Comparison of ENCODE assay signal across 9 mouse cellular contexts in the genomic region with DNA sequence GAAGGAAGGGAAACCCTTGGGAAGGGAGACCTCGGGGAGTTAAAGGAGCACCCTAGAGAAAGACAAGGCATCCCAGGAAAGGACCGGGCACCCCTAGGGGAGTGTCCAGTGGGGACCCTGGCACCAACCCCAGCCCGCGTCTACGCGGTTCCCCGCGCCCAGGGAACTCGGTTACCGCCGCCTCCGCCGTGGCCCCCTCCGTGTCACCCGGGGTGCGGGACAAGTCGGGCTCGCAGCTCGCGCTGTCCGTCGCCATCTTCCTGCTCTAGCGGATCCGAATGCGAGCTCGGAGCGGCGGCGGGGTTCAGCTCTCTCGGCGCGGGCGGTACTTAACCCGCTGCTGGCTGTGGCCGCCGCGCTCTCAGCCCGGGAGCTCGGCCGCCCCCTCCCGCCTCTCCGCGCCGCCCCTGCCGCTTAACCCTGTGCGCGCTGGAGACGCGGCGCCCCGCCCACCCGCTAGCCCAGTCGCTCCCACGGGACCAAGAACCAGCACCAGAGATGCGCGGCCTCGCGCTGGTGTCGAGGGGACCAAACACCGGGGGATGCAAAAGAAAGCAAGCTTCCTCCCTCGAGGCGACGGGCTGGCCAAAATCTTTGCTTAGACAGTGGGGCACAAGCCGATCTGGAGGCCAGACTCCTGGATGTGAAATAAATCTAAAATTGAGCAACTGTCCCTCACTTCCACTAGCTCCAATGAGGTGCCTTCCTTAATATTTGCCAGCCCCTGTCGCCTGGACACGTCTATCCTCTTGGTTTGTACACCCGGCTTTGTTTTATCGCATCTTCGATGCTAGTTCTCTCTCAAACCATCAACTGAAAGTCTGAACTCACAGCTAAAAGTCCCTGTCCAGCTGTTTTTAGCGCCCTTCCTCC. TPM values are rescaled to one million over a fixed set of nuclear protein-coding genes. Genes with fewer than 3 reads are reported as not detected.
A peak's percentile ranks its signal among the peaks of the same experiment; 100 is the strongest.
DNase-seq lines count a peak whose midpoint lies in the region; ATAC-seq and TF ChIP-seq lines count a peak whose summit lies in the region.
"Had no signal": no experiment of that assay in that cellular context is flagged by ENCODE, and none has a peak within 500 bp of the region (broad histone marks: within the 10 kb centered on the region; RNA-seq: fewer than 3 reads in every experiment).

A gene (minus strand): TSS at position 364 of the 873 bp plus-strand sequence.

- peak; percentile 91 for ATAC-seq in embryonic facial prominence, embryonic 15.5 days (ENCODE audit: insufficient number of reproducible peaks, low FRiP score, low TSS enrichment, low read depth)
- peak; percentile 94 for ATAC-seq in kidney, embryonic 14.5 days (ENCODE audit: low FRiP score, low TSS enrichment)
- ATAC-seq in limb, embryonic 15.5 days (ENCODE audit: insufficient number of reproducible peaks, low FRiP score, low TSS enrichment, low read depth): peak; percentile 87
- peak; percentile 93 for ATAC-seq in midbrain, postnatal 0 days (ENCODE audit: low FRiP score)

- no peak for DNase-seq in thymus, adult 2 months
- no peak for DNase-seq in thymus, postnatal 0 days (ENCODE audit: low spot score)
- no peak for DNase-seq in heart, embryonic 10.5 days (ENCODE audit: low spot score)
- peak; percentile 79 for DNase-seq in midbrain, postnatal 0 days (ENCODE audit: low spot score)
- peak; percentile 50 for DNase-seq in testis, postnatal 14 days (ENCODE audit: low spot score)

- H3K27ac ChIP-seq in thymus, adult 2 months (ENCODE audit: control insufficient read depth, insufficient read depth, low read length): no peak within 1 kb of the TSS
- 0 out of 2 replicates have a peak within 1 kb of the TSS, but pooled peaks have one; percentile 60 for H3K27ac ChIP-seq in embryonic facial prominence, embryonic 15.5 days (replicated peaks)
- peak within 1 kb of the TSS; percentile 88 for H3K27ac ChIP-seq in heart, embryonic 10.5 days
- no peak within 1 kb of the TSS for H3K27ac ChIP-seq in kidney, embryonic 14.5 days (ENCODE audit: low read depth, low read length)
- peak within 1 kb of the TSS; percentile 69 for H3K27ac ChIP-seq in limb, embryonic 15.5 days
- peak within 1 kb of the TSS; percentile 91 for H3K27ac ChIP-seq in midbrain, postnatal 0 days (ENCODE audit: low read depth, low read length)

- 6% methylated on average over 70 of the region's 70 CpGs for WGBS in thymus, adult 2 months
- WGBS in embryonic facial prominence, embryonic 15.5 days: 1% methylated on average over 70 of the region's 70 CpGs
- under 1% methylated on average over 70 of the region's 70 CpGs for WGBS in heart, embryonic 10.5 days
- 2% methylated on average over 53 of the region's 70 CpGs for WGBS in kidney, embryonic 14.5 days
- 1% methylated on average over 70 of the region's 70 CpGs for WGBS in limb, embryonic 15.5 days
- WGBS in midbrain, postnatal 0 days: under 1% methylated on average over 67 of the region's 70 CpGs

- H3K27me3 ChIP-seq in thymus, adult 2 months (ENCODE audit: control insufficient read depth, insufficient read depth, low read length): no peaks in the 10 kb centered on the region; the same call in 1 of the 2 replicates
- H3K27me3 ChIP-seq in embryonic facial prominence, embryonic 15.5 days: peaks cover 9% of the 10 kb centered on the region
- H3K27me3 ChIP-seq in heart, embryonic 10.5 days (ENCODE audit: insufficient read depth, poor library complexity, severe bottlenecking): 0 out of 2 replicates have a peak, but pooled peaks cover 9% of the 10 kb centered on the region
- H3K27me3 ChIP-seq in kidney, embryonic 14.5 days (ENCODE audit: control insufficient read depth, insufficient read depth, low read length): no peaks in the 10 kb centered on the region; the same call in 1 of the 2 replicates
- no peaks in the 10 kb centered on the region for H3K27me3 ChIP-seq in limb, embryonic 15.5 days
- no peaks in the 10 kb centered on the region for H3K27me3 ChIP-seq in midbrain, postnatal 0 days (ENCODE audit: insufficient read depth, low read length)
- H3K27me3 ChIP-seq: CH12.LX had no signal

- H3K36me3 ChIP-seq in thymus, adult 2 months (ENCODE audit: control insufficient read depth, insufficient read depth, low read length): no peaks in the 10 kb centered on the region
- no peaks in the 10 kb centered on the region for H3K36me3 ChIP-seq in embryonic facial prominence, embryonic 15.5 days
- H3K36me3 ChIP-seq in heart, embryonic 10.5 days: no peaks in the 10 kb centered on the region
- H3K36me3 ChIP-seq in kidney, embryonic 14.5 days (ENCODE audit: control insufficient read depth, insufficient read depth, low read length): no peaks in the 10 kb centered on the region
- H3K36me3 ChIP-seq in limb, embryonic 15.5 days: no peaks in the 10 kb centered on the region
- no peaks in the 10 kb centered on the region for H3K36me3 ChIP-seq in midbrain, postnatal 0 days (ENCODE audit: insufficient read depth, low read length)

- H3K4me1 ChIP-seq in thymus, adult 2 months (replicated peaks; ENCODE audit: control insufficient read depth, insufficient read depth, low read length): no peaks in the 10 kb centered on the region
- H3K4me1 ChIP-seq in embryonic facial prominence, embryonic 15.5 days: peaks cover 14% of the 10 kb centered on the region; the same call in 1 of the 2 replicates
- peaks cover 11% of the 10 kb centered on the region for H3K4me1 ChIP-seq in heart, embryonic 10.5 days
- peaks cover 4% of the 10 kb centered on the region; the same call in 1 of the 2 replicates for H3K4me1 ChIP-seq in kidney, embryonic 14.5 days (ENCODE audit: control insufficient read depth, insufficient read depth, low read length)
- H3K4me1 ChIP-seq in limb, embryonic 15.5 days: peaks cover 17% of the 10 kb centered on the region
- H3K4me1 ChIP-seq in midbrain, postnatal 0 days (ENCODE audit: insufficient read depth, low read length): peaks cover 3% of the 10 kb centered on the region; the same call in 1 of the 2 replicates

- H3K4me2 ChIP-seq in embryonic facial prominence, embryonic 15.5 days (replicated peaks): peak within 1 kb of the TSS; percentile 82
- peak within 1 kb of the TSS; percentile 94 for H3K4me2 ChIP-seq in kidney, embryonic 14.5 days (replicated peaks; ENCODE audit: low read depth, low read length)
- H3K4me2 ChIP-seq in limb, embryonic 15.5 days: peak within 1 kb of the TSS; percentile 90
- peak within 1 kb of the TSS; percentile 72 for H3K4me2 ChIP-seq in midbrain, postnatal 0 days (ENCODE audit: low read depth, low read length, poor library complexity, severe bottlenecking)

- H3K9me3 ChIP-seq in embryonic facial prominence, embryonic 15.5 days (replicated peaks): no peaks in the 10 kb centered on the region
- no peaks in the 10 kb centered on the region for H3K9me3 ChIP-seq in heart, embryonic 10.5 days
- H3K9me3 ChIP-seq in kidney, embryonic 14.5 days (ENCODE audit: control insufficient read depth, low read length): no peaks in the 10 kb centered on the region; the same call in 1 of the 2 replicates
- no peaks in the 10 kb centered on the region for H3K9me3 ChIP-seq in limb, embryonic 15.5 days
- H3K9me3 ChIP-seq in midbrain, postnatal 0 days (ENCODE audit: low read length): no peaks in the 10 kb centered on the region

- H3K4me3 ChIP-seq in thymus, adult 2 months (ENCODE audit: control insufficient read depth, insufficient read depth, low read length): peak within 1 kb of the TSS; percentile 9; the same call in 1 of the 2 replicates
- H3K4me3 ChIP-seq in embryonic facial prominence, embryonic 15.5 days (replicated peaks): peak within 1 kb of the TSS; percentile 82
- H3K4me3 ChIP-seq in heart, embryonic 10.5 days: peak within 1 kb of the TSS; percentile 86
- peak within 1 kb of the TSS; percentile 78 for H3K4me3 ChIP-seq in kidney, embryonic 14.5 days (ENCODE audit: low read length)
- H3K4me3 ChIP-seq in limb, embryonic 15.5 days: peak within 1 kb of the TSS; percentile 80
- peak within 1 kb of the TSS; percentile 94 for H3K4me3 ChIP-seq in midbrain, postnatal 0 days (ENCODE audit: low read depth, low read length)

- no peak for TF ChIP-seq POLR2A in thymus, adult 2 months (IDR thresholded peaks at IDR 0.05; ENCODE audit: control insufficient read depth, extremely low read depth, insufficient read depth, low read length, poor library complexity)

- no peak for TF ChIP-seq CTCF in thymus, adult 2 months (IDR thresholded peaks at IDR 0.05; ENCODE audit: borderline replicate concordance, control insufficient read depth, extremely low read depth, insufficient read depth, low read length, poor library complexity)
- no peak for TF ChIP-seq CTCF in midbrain, postnatal 0 days (IDR thresholded peaks at IDR 0.05)

- peak within 1 kb of the TSS; percentile 73 for H3K9ac ChIP-seq in embryonic facial prominence, embryonic 15.5 days
- peak within 1 kb of the TSS; percentile 78 for H3K9ac ChIP-seq in kidney, embryonic 14.5 days (ENCODE audit: low read depth, low read length)
- H3K9ac ChIP-seq in limb, embryonic 15.5 days: peak within 1 kb of the TSS; percentile 76
- peak within 1 kb of the TSS; percentile 99 for H3K9ac ChIP-seq in midbrain, postnatal 0 days (replicated peaks; ENCODE audit: low read length, poor library complexity, severe bottlenecking)

RNA-seq across cellular contexts. Expression of the gene that starts here (rescaled TPM):
- polyA plus RNA-seq in thymus, adult 2 months (2012; rRNA removed): 0.49 and 0.51 TPM in 2 replicates
- 0.35 and 0.90 TPM in 2 replicates for polyA plus RNA-seq in thymus, postnatal 0 days (2015; fragmentation: Nextera tagmentation; extraction: Ambion mirVana)
- polyA plus RNA-seq in embryonic facial prominence, embryonic 15.5 days (2015; fragmentation: Nextera tagmentation; extraction: Ambion mirVana): 22.4 and 24.1 TPM in 2 replicates
- polyA plus RNA-seq in heart, embryonic 10.5 days (2016; fragmentation: Nextera tagmentation; extraction: Ambion mirVana): 9.2 TPM in 2 replicates
- polyA plus RNA-seq in kidney, embryonic 14.5 days (2014; fragmentation: Nextera tagmentation; extraction: Ambion mirVana): 13.5 and 25.9 TPM in 2 replicates
- polyA plus RNA-seq in limb, embryonic 15.5 days (2015; fragmentation: Nextera tagmentation; extraction: Ambion mirVana): 32.6 and 38.3 TPM in 2 replicates
- 32.2 and 33.9 TPM in 2 replicates for total RNA-seq in midbrain, postnatal 0 days (2014; rRNA removed)
- 23.6 and 27.3 TPM in 2 replicates for polyA plus RNA-seq in midbrain, postnatal 0 days (2015; fragmentation: Nextera tagmentation; extraction: Ambion mirVana)

Comparison
In these comparisons a context has a peak if more than half of its experiments do, and no peak if none do; other contexts are left out.
1. DNase-seq: peak in midbrain, postnatal 0 days (single experiment) and testis, postnatal 14 days (single experiment); none in thymus, adult 2 months (single experiment), thymus, postnatal 0 days (single experiment) and heart, embryonic 10.5 days (single experiment).
2. H3K27ac ChIP-seq: peak in embryonic facial prominence, embryonic 15.5 days (single experiment), heart, embryonic 10.5 days (single experiment), limb, embryonic 15.5 days (single experiment) and midbrain, postnatal 0 days (single experiment); none in thymus, adult 2 months (single experiment) and kidney, embryonic 14.5 days (single experiment).
3. H3K4me3 ChIP-seq: peak in every context shown above with its lines; median percentile 94 in midbrain, postnatal 0 days; 86 in heart, embryonic 10.5 days; 82 in embryonic facial prominence, embryonic 15.5 days; 80 in limb, embryonic 15.5 days; 78 in kidney, embryonic 14.5 days; 9 in thymus, adult 2 months.
4. Peak in every context shown above with its lines, with median percentiles within 50 percentile points of each other: ATAC-seq, H3K4me2 ChIP-seq and H3K9ac ChIP-seq.